Mouse (Mus musculus): Measurements from ENCODE around the gene Gm21992.

DNA sequence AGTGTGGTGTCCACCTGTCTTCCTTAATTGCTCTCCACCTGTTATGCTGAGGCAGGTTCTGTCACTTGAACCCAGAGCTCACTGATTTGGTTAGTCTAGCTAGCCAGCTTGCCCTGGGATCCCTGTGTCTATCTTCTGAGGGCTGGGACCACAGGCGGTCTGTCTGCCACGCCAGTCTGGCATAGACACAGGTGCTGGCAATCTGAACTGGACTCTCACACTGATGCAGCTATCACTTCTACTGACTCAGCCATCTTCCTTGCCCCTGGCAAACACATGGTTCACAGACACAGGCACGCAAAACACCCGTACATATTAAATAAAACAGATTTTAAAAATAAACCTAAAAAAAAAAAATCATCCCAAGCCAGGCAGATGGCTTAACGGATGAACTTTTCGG lies 25.6 kb upstream of the Gm21992 start:
- TF ChIP-seq CTCF (IDR thresholded peaks at IDR 0.05; ENCODE audit: borderline replicate concordance, extremely low read depth, insufficient read depth, insufficient read length): no peak
- TF ChIP-seq POLR2A (IDR thresholded peaks at IDR 0.05; ENCODE audit: borderline replicate concordance, extremely low read depth, insufficient read depth, insufficient read length, poor library complexity, severe bottlenecking): no peak

Measured in brain, embryonic 14.5 days (tissue).